In genomic region chr12:53119352-53119751, GRCm38 (mm10) we compare ENCODE assay signal across 21 mouse cellular contexts.
DNase-seq lines count a peak whose midpoint lies in the region; ATAC-seq and TF ChIP-seq lines count a peak whose summit lies in the region.
"Had no signal": no experiment of that assay in that cellular context is flagged by ENCODE, and none has a peak within 500 bp of the region (broad histone marks: within the 10 kb centered on the region; RNA-seq: fewer than 3 reads in every experiment).

No protein-coding gene starts in this region.

- no peak for TF ChIP-seq POLR2A in lung, adult 2 months (IDR thresholded peaks at IDR 0.05; ENCODE audit: borderline replicate concordance, extremely low read depth, low read depth, low read length)

- no peak overlapping the region for H3K4me2 ChIP-seq in embryonic facial prominence, embryonic 11.5 days (ENCODE audit: low read depth, low read length)
- no peak overlapping the region for H3K4me2 ChIP-seq in midbrain, postnatal 0 days (ENCODE audit: low read depth, low read length, poor library complexity, severe bottlenecking)
- H3K4me2 ChIP-seq in hindbrain, embryonic 16.5 days (ENCODE audit: low read length): no peak overlapping the region
- H3K4me2 ChIP-seq in midbrain, embryonic 16.5 days (ENCODE audit: low read length): no peak overlapping the region
- H3K4me2 ChIP-seq: embryonic facial prominence, embryonic 12.5 days; limb, embryonic 13.5 days; neural tube, embryonic 12.5 days had no signal

- no peaks in the 10 kb centered on the region for H3K9me3 ChIP-seq in embryonic facial prominence, embryonic 11.5 days (replicated peaks; ENCODE audit: control insufficient read depth, low read length)
- H3K9me3 ChIP-seq in embryonic facial prominence, embryonic 10.5 days: 0 out of 2 replicates have a peak, but pooled peaks cover 2% of the 10 kb centered on the region
- H3K9me3 ChIP-seq in midbrain, embryonic 10.5 days (replicated peaks): 0 out of 2 replicates have a peak, but pooled peaks cover 7% of the 10 kb centered on the region
- H3K9me3 ChIP-seq in midbrain, postnatal 0 days (ENCODE audit: low read length): no peaks in the 10 kb centered on the region
- no peaks in the 10 kb centered on the region for H3K9me3 ChIP-seq in hindbrain, embryonic 16.5 days (ENCODE audit: control insufficient read depth, low read length)
- no peaks in the 10 kb centered on the region for H3K9me3 ChIP-seq in midbrain, embryonic 16.5 days (replicated peaks; ENCODE audit: control insufficient read depth, low read length, poor library complexity, severe bottlenecking)
- H3K9me3 ChIP-seq: embryonic facial prominence, embryonic 12.5 days; limb, embryonic 13.5 days; neural tube, embryonic 12.5 days had no signal

- 15% methylated on average over 4 of the region's 4 CpGs for WGBS in embryonic facial prominence, embryonic 11.5 days
- 20% methylated on average over 4 of the region's 4 CpGs for WGBS in embryonic facial prominence, embryonic 10.5 days
- 18% methylated on average over 4 of the region's 4 CpGs for WGBS in midbrain, embryonic 10.5 days
- 28% methylated on average over 4 of the region's 4 CpGs for WGBS in midbrain, postnatal 0 days
- WGBS in hindbrain, embryonic 16.5 days: 32% methylated on average over 4 of the region's 4 CpGs
- 12% methylated on average over 4 of the region's 4 CpGs for WGBS in midbrain, embryonic 16.5 days
- 54% methylated on average over 4 of the region's 4 CpGs for WGBS in lung, adult 2 months

- no peak for ATAC-seq in embryonic facial prominence, embryonic 11.5 days (replicated peaks; ENCODE audit: insufficient number of reproducible peaks, low FRiP score, low TSS enrichment, low read depth)
- ATAC-seq in midbrain, postnatal 0 days (ENCODE audit: low FRiP score): no peak
- ATAC-seq in hindbrain, embryonic 16.5 days: peak; percentile 54; the same call in 1 of the 2 replicates
- ATAC-seq in midbrain, embryonic 16.5 days: peak; percentile 36; the same call in 1 of the 2 replicates
- ATAC-seq: activated CD4-positive, CD25-positive, alpha-beta regulatory T cell, adult 4 months had no signal

- DNase-seq in embryonic facial prominence, embryonic 11.5 days (ENCODE audit: low spot score): peak; percentile 13
- no peak for DNase-seq in embryonic facial prominence, embryonic 10.5 days (ENCODE audit: low spot score)
- no peak for DNase-seq in midbrain, embryonic 10.5 days (ENCODE audit: low spot score)
- no peak for DNase-seq in midbrain, postnatal 0 days (ENCODE audit: low spot score)
- no peak for DNase-seq in left cerebral cortex, adult 11 months (ENCODE audit: low spot score)
- DNase-seq in lung, adult 2 months: no peak
- DNase-seq: adrenal gland, postnatal 14 days; cerebellum, adult 11 months; cerebellum, postnatal 14 days; kidney, adult 11 months; thymus, postnatal 14 days had no signal

- no peak overlapping the region for H3K4me3 ChIP-seq in embryonic facial prominence, embryonic 11.5 days (ENCODE audit: low read depth, low read length)
- no peak overlapping the region for H3K4me3 ChIP-seq in embryonic facial prominence, embryonic 10.5 days
- H3K4me3 ChIP-seq in midbrain, embryonic 10.5 days: no peak overlapping the region
- H3K4me3 ChIP-seq in midbrain, postnatal 0 days (ENCODE audit: low read depth, low read length): no peak overlapping the region
- no peak overlapping the region for H3K4me3 ChIP-seq in hindbrain, embryonic 16.5 days (ENCODE audit: low read length)
- no peak overlapping the region for H3K4me3 ChIP-seq in midbrain, embryonic 16.5 days (ENCODE audit: low read depth, low read length)
- no peak overlapping the region for H3K4me3 ChIP-seq in lung, adult 2 months (replicated peaks; ENCODE audit: extremely low read depth, low read depth, low read length)
- H3K4me3 ChIP-seq: embryonic facial prominence, embryonic 12.5 days; erythroblast, embryonic 14.5 days; limb, embryonic 13.5 days; neural tube, embryonic 12.5 days had no signal

- H3K4me1 ChIP-seq in embryonic facial prominence, embryonic 11.5 days (ENCODE audit: control insufficient read depth, insufficient read depth, low read length): no peaks in the 10 kb centered on the region
- peaks cover 8% of the 10 kb centered on the region for H3K4me1 ChIP-seq in embryonic facial prominence, embryonic 10.5 days
- peaks cover 23% of the 10 kb centered on the region for H3K4me1 ChIP-seq in midbrain, embryonic 10.5 days
- H3K4me1 ChIP-seq in midbrain, postnatal 0 days (ENCODE audit: insufficient read depth, low read length): no peaks in the 10 kb centered on the region
- peaks cover 12% of the 10 kb centered on the region for H3K4me1 ChIP-seq in hindbrain, embryonic 16.5 days (ENCODE audit: control insufficient read depth, insufficient read depth, low read depth, low read length)
- peaks cover 12% of the 10 kb centered on the region for H3K4me1 ChIP-seq in midbrain, embryonic 16.5 days (ENCODE audit: control insufficient read depth, insufficient read depth, low read length)
- H3K4me1 ChIP-seq in lung, adult 2 months (ENCODE audit: control insufficient read depth, insufficient read depth, low read length): no peaks in the 10 kb centered on the region
- H3K4me1 ChIP-seq: embryonic facial prominence, embryonic 12.5 days had no signal

- no peak overlapping the region for H3K27ac ChIP-seq in embryonic facial prominence, embryonic 11.5 days (replicated peaks; ENCODE audit: low read depth, low read length)
- H3K27ac ChIP-seq in embryonic facial prominence, embryonic 10.5 days (replicated peaks): no peak overlapping the region
- peak overlapping the region; percentile 34 for H3K27ac ChIP-seq in midbrain, embryonic 10.5 days (replicated peaks)
- H3K27ac ChIP-seq in midbrain, postnatal 0 days (ENCODE audit: low read depth, low read length): no peak overlapping the region
- H3K27ac ChIP-seq in hindbrain, embryonic 16.5 days (ENCODE audit: low read depth, low read length): peak overlapping the region; percentile 19; the same call in 1 of the 2 replicates
- peak overlapping the region; percentile 60 for H3K27ac ChIP-seq in midbrain, embryonic 16.5 days (ENCODE audit: low read length)
- H3K27ac ChIP-seq: embryonic facial prominence, embryonic 12.5 days; kidney, postnatal 0 days; limb, embryonic 13.5 days; liver, embryonic 14.5 days; neural tube, embryonic 12.5 days had no signal

- no peak overlapping the region for H3K9ac ChIP-seq in embryonic facial prominence, embryonic 11.5 days (replicated peaks; ENCODE audit: low read length)
- H3K9ac ChIP-seq in midbrain, postnatal 0 days (replicated peaks; ENCODE audit: low read length, poor library complexity, severe bottlenecking): no peak overlapping the region
- no peak overlapping the region for H3K9ac ChIP-seq in hindbrain, embryonic 16.5 days (ENCODE audit: low read depth, low read length)
- no peak overlapping the region for H3K9ac ChIP-seq in midbrain, embryonic 16.5 days (ENCODE audit: low read depth, low read length)
- H3K9ac ChIP-seq: embryonic facial prominence, embryonic 12.5 days; limb, embryonic 13.5 days; liver, embryonic 14.5 days; neural tube, embryonic 12.5 days had no signal

- TF ChIP-seq CTCF in midbrain, postnatal 0 days (IDR thresholded peaks at IDR 0.05): no peak
- no peak for TF ChIP-seq CTCF in lung, adult 2 months (IDR thresholded peaks at IDR 0.05; ENCODE audit: insufficient read depth, low read length)

- H3K27me3 ChIP-seq in embryonic facial prominence, embryonic 11.5 days (ENCODE audit: control insufficient read depth, insufficient read depth, low read length): no peaks in the 10 kb centered on the region
- H3K27me3 ChIP-seq in embryonic facial prominence, embryonic 10.5 days (replicated peaks; ENCODE audit: low read depth, poor library complexity, severe bottlenecking): no peaks in the 10 kb centered on the region
- no peaks in the 10 kb centered on the region for H3K27me3 ChIP-seq in midbrain, embryonic 10.5 days (ENCODE audit: low read depth, poor library complexity, severe bottlenecking)
- no peaks in the 10 kb centered on the region for H3K27me3 ChIP-seq in midbrain, postnatal 0 days (ENCODE audit: insufficient read depth, low read length)
- H3K27me3 ChIP-seq in hindbrain, embryonic 16.5 days (replicated peaks; ENCODE audit: control insufficient read depth, insufficient read depth, low read length): no peaks in the 10 kb centered on the region
- H3K27me3 ChIP-seq in midbrain, embryonic 16.5 days (ENCODE audit: control insufficient read depth, insufficient read depth, low read depth, low read length): no peaks in the 10 kb centered on the region
- H3K27me3 ChIP-seq: CH12.LX; embryonic facial prominence, embryonic 12.5 days; limb, embryonic 13.5 days; neural tube, embryonic 12.5 days had no signal

- no peaks in the 10 kb centered on the region for H3K36me3 ChIP-seq in embryonic facial prominence, embryonic 11.5 days (replicated peaks; ENCODE audit: control insufficient read depth, insufficient read depth, low read depth, low read length)
- H3K36me3 ChIP-seq in embryonic facial prominence, embryonic 10.5 days (replicated peaks): no peaks in the 10 kb centered on the region
- peaks cover 3% of the 10 kb centered on the region; the same call in 1 of the 2 replicates for H3K36me3 ChIP-seq in midbrain, embryonic 10.5 days
- H3K36me3 ChIP-seq in midbrain, postnatal 0 days (ENCODE audit: insufficient read depth, low read length): no peaks in the 10 kb centered on the region
- H3K36me3 ChIP-seq in hindbrain, embryonic 16.5 days (ENCODE audit: control insufficient read depth, insufficient read depth, low read length): peaks cover 5% of the 10 kb centered on the region; the same call in 1 of the 2 replicates
- H3K36me3 ChIP-seq in midbrain, embryonic 16.5 days (ENCODE audit: control insufficient read depth, insufficient read depth, low read length): no peaks in the 10 kb centered on the region
- H3K36me3 ChIP-seq: embryonic facial prominence, embryonic 12.5 days; limb, embryonic 13.5 days; neural tube, embryonic 12.5 days had no signal

Comparison
In these comparisons a context has a peak if more than half of its experiments do, and no peak if none do; other contexts are left out.
1. ATAC-seq: peak in hindbrain, embryonic 16.5 days (single experiment) and midbrain, embryonic 16.5 days (single experiment); none in embryonic facial prominence, embryonic 11.5 days (single experiment) and midbrain, postnatal 0 days (single experiment).
2. H3K27ac ChIP-seq: peak in midbrain, embryonic 10.5 days (single experiment), hindbrain, embryonic 16.5 days (single experiment) and midbrain, embryonic 16.5 days (single experiment); none in embryonic facial prominence, embryonic 11.5 days (single experiment), embryonic facial prominence, embryonic 10.5 days (single experiment) and midbrain, postnatal 0 days (single experiment).